Mouse (Mus musculus): ENCODE data around the gene Prr3.
A peak's percentile ranks its signal among the peaks of the same experiment; 100 is the strongest.
"Not testable (repeated sequence)": the region's sequence is repeated elsewhere in the genome, so short reads cannot be mapped to it uniquely, and the experiment has no call there.

The Prr3 gene

GRCm38 (mm10) chr17:35979401-35980362 lies at the start of gene Prr3, which contains the start of gene Gnl1:
TSS of gene Prr3 (minus strand) at chr17:35980236.
TSS of gene Gnl1 (plus strand) at chr17:35979851.
- peak; percentile 52 for DNase-seq (ENCODE audit: low spot score)

- no peak for DNase-seq (ENCODE audit: low spot score)
Observed at GRCm38 (mm10) chr17:36028879-36029619, 49.0 kb upstream of the Prr3 start.

DNA sequence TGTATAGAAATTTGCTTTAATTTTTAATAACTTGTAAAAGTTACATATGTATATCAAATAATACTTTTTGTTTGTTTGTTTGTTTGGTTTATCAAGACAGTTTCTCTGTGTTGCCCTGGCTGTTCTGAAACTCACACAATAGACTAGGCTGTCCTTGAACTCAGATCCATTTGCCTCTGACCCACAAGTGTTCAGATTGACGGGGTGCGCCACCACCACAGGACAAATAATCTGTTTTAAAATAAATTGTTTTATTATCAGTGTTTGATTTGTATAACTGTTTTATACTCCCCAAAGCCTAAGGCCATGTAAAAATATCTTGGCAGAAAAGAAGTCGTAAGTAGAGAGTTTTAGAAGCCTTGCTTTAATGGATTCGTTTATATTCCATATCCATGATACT lies 47.6 kb upstream of the Prr3 start:
- no peak for DNase-seq (ENCODE audit: low spot score)

- DNase-seq (ENCODE audit: low spot score), result no peak
Observed at GRCm38 (mm10) chr17:36025901-36026300, 45.9 kb upstream of the Prr3 start.

- no peak for DNase-seq (ENCODE audit: low spot score)
Observed at GRCm38 (mm10) chr17:36025197-36025596, 45.2 kb upstream of the Prr3 start.

DNA sequence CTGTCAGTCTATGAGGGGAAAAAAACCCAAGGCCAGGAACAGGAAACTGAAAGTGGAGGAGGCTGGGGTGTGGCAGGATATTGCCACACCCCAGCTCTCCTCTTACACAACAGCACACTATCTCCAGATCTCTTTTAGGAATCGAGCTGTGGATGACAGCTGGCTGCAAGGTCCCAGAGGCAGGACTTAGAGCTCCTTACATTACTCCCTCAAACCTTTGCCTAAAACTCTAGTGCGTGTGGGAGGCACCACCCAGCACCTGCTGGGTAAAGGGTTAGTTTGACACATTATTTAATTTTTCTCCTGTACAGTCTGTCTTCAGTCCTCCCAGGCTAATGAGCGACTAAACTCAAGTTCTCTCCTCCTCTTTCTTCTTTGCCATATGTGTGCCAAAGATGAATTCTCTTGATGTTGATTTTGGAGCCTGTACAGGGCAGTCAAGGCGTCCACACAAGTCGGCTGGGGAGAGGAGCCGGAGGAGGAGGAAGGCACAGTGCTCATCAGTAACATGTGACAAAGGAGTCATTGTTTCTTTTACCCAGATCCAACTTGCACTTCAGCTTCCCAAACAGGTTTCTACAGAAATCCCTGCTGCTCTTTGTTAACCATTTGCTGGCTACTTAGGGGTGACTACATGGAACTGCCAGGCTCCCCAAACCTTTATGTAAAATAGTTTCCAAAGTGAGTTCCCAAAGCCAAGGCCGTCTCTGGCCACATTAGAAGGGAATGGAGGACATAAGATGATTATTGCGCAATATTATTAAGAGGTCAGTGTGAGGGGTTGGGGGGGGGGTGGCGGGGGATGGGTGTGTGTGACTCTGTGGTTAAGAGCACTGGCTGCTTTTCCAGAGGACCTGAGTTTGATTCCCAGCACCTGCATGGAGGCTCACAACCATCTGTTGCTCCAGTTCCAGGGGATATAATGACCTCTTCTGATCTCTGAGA lies 43.9 kb upstream of the Prr3 start:
- no peak for DNase-seq (ENCODE audit: low spot score)

DNA sequence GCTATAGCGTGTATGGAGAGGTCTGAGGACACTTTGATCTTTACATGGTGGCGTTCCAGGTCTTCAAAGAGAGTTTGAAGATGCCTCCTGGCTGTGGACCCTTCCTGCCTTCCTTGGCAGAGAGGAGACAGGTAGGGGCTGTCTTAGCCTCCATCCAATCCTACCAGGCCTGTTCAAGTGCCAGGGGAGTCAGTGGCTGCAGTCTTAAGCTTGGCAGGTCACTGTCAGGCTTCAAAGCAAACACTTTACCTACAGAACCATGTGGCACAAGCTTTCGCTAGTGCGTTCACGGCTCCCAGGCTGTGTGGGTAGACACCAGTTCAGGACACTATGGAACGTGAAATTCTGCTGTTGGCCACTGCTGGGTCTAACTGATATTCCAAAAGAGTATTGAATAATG lies 42.9 kb upstream of the Prr3 start:
- DNase-seq (ENCODE audit: low spot score), result no peak

DNA sequence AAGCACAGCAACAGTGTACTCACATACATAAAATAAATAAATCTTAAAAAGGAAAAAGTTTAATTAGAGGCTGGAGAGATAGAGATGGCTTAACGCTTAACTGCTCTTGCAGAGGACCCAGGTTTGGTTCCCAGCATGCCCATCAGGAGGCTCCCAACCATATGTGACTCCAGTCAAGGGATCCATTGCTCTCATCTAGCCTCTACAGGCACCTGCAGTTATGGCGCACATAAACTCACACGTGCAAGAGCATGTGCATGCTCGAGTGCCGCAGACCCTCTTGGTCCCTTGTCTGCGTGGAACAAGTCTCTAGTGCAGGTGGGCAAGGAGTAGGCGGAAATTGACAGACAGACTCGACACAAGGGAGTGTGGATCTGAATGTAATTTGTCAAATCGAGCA lies 42.1 kb upstream of the Prr3 start:
- no peak for DNase-seq (ENCODE audit: low spot score)

DNA sequence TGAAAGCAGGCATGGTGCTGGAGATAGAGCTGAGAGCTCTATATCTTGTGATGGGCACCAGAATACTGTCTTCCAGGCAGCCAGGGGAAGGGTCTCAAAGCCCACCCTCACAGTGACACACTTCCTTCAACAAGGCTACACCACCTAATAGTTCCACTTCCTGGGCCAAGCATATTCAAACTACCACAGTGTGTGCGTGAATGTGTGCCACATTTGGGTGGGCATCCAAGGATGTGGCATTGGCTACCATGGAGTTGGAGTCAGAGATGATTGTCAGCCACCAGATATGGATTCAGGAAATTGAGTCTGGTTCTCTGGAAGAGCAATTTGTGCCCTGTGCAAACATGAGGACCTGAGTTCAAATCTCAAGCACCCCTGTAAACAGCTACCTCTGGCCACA lies 41.3 kb upstream of the Prr3 start:
- no peak for DNase-seq (ENCODE audit: low spot score)

GRCm38 (mm10) chr17:36020191-36021073 lies 40.4 kb upstream of the Prr3 start, which contains the start of gene H2-T24:
TSS of gene H2-T24 (minus strand) at chr17:36020560.
- no peak for DNase-seq (ENCODE audit: low spot score)

- no peak for DNase-seq (ENCODE audit: low spot score)
Observed at GRCm38 (mm10) chr17:36019519-36019918, 39.5 kb upstream of the Prr3 start.

DNA sequence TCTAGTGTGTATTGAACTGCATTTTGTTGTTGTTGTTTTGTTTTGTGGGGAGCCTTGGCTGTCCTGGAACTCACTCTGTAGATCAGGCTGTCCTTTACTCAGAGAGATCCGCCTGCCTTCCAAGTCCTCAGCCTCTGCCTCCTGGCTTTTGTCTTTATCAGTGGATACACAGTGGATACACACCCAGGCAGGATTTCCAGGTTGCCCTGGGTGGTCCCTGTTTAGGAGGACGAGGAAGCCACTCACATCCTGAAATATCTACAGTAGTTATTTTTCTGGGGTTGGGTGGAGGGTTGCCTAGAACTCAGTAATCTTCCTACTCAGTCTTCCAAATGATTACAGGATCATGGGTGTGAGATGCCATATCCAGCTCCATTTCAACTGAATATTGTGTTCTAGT lies 38.9 kb upstream of the Prr3 start:
- DNase-seq (ENCODE audit: low spot score), result no peak

GRCm38 (mm10) chr17:36017046-36017445 lies 37.0 kb upstream of the Prr3 start:
- DNase-seq (ENCODE audit: low spot score), result no peak

- no peak for DNase-seq (ENCODE audit: low spot score)
Observed at GRCm38 (mm10) chr17:36014977-36015376, 34.9 kb upstream of the Prr3 start.

DNA sequence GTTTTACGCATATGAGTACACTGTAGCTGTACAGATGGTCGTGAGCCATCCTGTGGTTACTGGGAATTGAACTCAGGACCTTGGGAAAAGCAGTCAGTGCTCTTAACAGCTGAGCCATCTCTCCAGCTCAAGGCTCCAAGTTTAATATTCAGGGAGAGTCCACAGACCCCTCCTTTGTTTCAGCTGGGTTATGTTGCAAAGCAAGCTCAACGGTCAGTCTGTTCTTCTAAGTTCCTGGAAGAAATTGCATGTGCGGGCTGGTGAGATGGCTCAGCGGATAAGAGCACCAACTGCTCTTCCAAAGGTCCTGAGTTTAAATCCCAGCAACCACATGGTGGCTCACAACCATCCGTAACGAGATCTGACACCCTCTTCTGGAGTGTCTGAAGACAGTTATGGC lies 24.4 kb upstream of the Prr3 start:
- not testable (repeated sequence) for DNase-seq (ENCODE audit: low spot score)

DNA sequence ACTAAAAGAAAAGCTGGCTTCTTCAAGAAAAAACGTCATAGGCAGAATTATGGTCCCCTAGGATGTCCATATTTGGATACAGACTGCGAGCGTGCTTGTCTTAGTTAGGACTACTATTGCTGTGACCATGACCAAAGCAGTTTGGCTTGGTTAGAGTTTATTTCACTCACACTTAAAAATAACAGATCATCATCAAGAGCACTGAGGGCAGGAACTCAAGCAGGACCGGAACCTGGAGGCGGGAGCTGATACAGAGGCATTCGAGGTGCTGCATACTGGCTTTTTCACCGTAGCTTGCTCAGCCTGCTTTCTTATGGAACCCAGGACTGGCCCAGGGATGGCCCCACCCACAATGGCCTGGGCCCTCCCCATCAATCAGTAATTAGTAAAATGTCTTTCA lies 23.3 kb upstream of the Prr3 start:
- DNase-seq (ENCODE audit: low spot score), result no peak

DNA sequence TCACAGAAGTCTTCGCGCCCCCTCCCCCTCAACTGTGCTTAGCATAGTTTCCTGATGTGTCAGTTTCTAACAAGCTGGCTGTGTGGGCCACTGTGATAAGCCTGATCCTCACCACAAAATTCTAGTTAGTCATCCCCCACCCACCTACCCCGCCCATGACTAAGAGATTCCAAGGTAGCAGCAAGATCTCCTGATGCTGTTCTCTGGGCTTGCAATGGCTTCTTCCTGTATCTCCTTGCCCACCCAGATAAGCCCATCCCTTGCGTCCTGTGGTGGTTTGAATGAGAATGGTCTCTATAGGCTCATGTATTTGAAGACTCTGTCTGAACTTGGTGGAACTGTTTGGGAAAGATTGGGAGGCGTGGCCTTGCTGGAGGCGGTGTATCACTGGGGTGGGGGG lies 21.9 kb upstream of the Prr3 start:
- DNase-seq (ENCODE audit: low spot score), result no peak

DNA sequence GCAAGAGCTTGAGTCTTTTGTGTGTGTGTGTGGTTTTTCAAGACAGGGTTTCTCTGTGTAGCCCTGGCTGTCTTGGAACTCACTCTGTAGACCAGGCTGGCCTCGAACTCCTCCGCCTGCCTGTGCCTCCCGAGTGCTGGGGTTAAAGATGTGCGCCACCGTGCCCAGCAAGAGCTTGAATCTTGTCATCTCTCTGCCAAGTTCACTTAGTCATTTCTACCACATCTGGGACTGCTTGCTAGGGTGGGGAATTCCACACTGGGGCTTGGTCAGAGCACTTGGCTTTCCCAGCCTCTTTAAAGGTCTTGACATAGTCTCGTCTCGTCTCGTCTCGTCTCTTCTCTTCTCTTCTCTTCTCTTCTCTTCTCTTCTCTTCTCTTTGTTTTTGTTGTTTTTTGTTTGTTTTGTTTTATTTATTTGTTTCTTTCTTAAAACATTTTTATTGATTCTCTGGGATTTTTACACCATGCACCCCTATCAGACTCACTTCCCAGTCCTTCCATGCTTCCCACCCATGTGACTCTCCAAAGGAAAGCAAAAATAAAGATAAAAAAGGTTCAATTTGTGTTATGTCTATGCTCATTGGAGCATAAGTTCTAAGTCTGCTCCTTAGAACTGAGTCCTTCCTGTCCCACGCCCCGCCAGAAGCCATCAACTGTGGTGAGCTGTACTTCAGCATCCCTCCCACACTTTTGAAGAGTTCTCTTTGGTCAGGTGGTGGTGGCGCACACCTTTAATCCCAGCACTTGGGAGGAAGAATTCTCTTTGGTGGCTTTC lies 21.3 kb upstream of the Prr3 start:
- DNase-seq (ENCODE audit: low spot score), result no peak

DNA sequence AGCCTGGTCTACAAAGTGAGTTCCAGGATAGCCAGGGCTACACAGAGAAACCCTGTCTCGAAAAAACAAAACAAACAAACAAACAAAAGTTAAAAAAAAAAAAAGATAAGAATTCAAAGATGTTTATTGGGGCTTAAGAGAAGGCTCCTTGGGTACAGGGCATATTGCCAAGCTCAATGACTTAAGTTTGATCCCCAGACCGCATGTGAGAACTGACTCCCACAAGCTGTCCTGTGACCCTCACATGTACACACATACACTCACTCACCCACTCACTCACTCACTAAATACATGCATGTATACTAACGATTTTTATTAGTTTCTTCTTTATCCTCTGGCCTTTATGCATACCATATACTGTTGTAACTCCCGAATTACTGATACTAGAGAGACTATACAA lies 20.3 kb upstream of the Prr3 start:
- no peak for DNase-seq (ENCODE audit: low spot score)

- DNase-seq (ENCODE audit: low spot score), result no peak
Observed at GRCm38 (mm10) chr17:35999356-35999755, 19.3 kb upstream of the Prr3 start.
